Mouse (Mus musculus) forebrain, embryonic 10.5 days (tissue): ENCODE data around the gene Lsm2. TPM values are rescaled to one million over a fixed set of nuclear protein-coding genes. Genes with fewer than 3 reads are reported as not detected.
"Not testable (repeated sequence)": the region's sequence is repeated elsewhere in the genome, so short reads cannot be mapped to it uniquely, and the experiment has no call there.

ENCODE experiments used
- DNase-seq: peaks from one replicate; pipeline ENCODE4 v3.0.0-alpha.2; 2017; ENCODE audit warnings: low spot score; ENCODE audit errors: extremely low spot score
- H3K27ac ChIP-seq: fragments of 300-500 bp; sonication (generic); 2 replicates; pipeline ENCODE4 v1.5.1; 2016; ENCODE audit warnings: mild to moderate bottlenecking
- H3K27me3 ChIP-seq: fragments of 300-500 bp; sonication (generic); 2 replicates; pipeline ENCODE4 v1.6.1; 2016; ENCODE audit warnings: mild to moderate bottlenecking; ENCODE audit not compliant: poor library complexity, severe bottlenecking
- H3K36me3 ChIP-seq: fragments of 300-500 bp; sonication (generic); replicated peaks from 2 replicates; pipeline ENCODE4 v1.6.1; 2016; ENCODE audit warnings: mild to moderate bottlenecking, moderate library complexity
- H3K4me1 ChIP-seq: fragments of 300-500 bp; sonication (generic); 2 replicates; pipeline ENCODE4 v1.6.1; 2016
- H3K4me3 ChIP-seq: fragments of 300-500 bp; sonication (generic); 2 replicates; pipeline ENCODE4 v1.5.1; 2016; ENCODE audit warnings: mild to moderate bottlenecking, moderate library complexity
- H3K9me3 ChIP-seq: fragments of 300-500 bp; sonication (generic); 2 replicates; pipeline ENCODE4 v1.6.1; 2016; ENCODE audit warnings: mild to moderate bottlenecking, moderate library complexity
- WGBS: fragments of 180-500 bp; shearing (Covaris S2); methylation state at CpG from one replicate; pipeline ENCODE4 v1.1.7; 2016; 5-methylcytosine and 5-hydroxymethylcytosine counted together
- polyA plus RNA-seq: library from polyadenylated mRNA; unstranded; fragments of >200 nt; fragmentation: Nextera tagmentation; extraction: Ambion mirVana; gene quantifications from 2 replicates; pipeline ENCODE4 v1.2.1, GENCODE M21; 2016

The Lsm2 gene
- polyA plus RNA-seq, 1 experiment from 2014 or later = 363 TPM

GRCm38 (mm10) chr17:35023756-35024155 lies 42.1 kb downstream of the Lsm2 start:
- Histone ChIP-seq H3K9me3 (no peaks in the 10 kb centered on the region), H3K4me1 (peaks cover 60% of the 10 kb centered on the region), H3K27me3 (no peaks in the 10 kb centered on the region), H3K36me3 (no peaks in the 10 kb centered on the region), H3K4me3 (0 out of 2 replicates have a peak overlapping the region, but pooled peaks have one; percentile 10), H3K27ac (peak overlapping the region; percentile 66)
- DNase-seq = peak; percentile 14
- WGBS = 84% methylated on average over 4 of the region's 4 CpGs

DNA sequence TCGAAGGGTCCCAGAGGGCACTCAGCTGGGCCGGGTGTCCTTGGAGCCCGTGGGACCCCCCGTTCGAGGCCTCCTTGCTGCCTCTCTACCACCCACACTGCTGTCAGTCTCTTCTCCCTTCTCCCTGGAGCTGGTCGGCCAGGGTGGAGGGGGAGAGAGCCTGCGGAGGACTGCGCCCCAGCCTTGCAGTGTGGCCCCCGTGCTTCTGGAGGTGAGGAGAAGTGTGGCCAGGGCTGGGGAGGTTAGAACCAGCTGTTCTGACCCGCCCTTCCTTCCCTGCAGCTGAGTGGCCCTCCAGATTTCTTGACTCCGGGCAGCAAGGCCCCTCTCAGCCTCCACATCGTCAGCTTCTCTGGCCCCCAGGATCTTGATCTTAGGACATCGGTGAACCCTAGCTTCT lies 42.6 kb downstream of the Lsm2 start:
- 82% methylated on average over 13 of the region's 13 CpGs for WGBS
- H3K27ac ChIP-seq = peak overlapping the region; percentile 66
- peaks cover 63% of the 10 kb centered on the region for H3K4me1 ChIP-seq
- H3K9me3 ChIP-seq = no peaks in the 10 kb centered on the region
- H3K4me3 ChIP-seq = peak overlapping the region; percentile 10; the same call in 1 of the 2 replicates
- H3K36me3 ChIP-seq = no peaks in the 10 kb centered on the region
- peak; percentile 14 for DNase-seq
- no peaks in the 10 kb centered on the region for H3K27me3 ChIP-seq

GRCm38 (mm10) chr17:35024691-35025488 lies 43.2 kb downstream of the Lsm2 start:
- Histone ChIP-seq H3K27me3 (no peaks in the 10 kb centered on the region), H3K4me1 (peaks cover 68% of the 10 kb centered on the region), H3K9me3 (no peaks in the 10 kb centered on the region), H3K4me3 (no peak overlapping the region; the same call in 1 of the 2 replicates), H3K27ac (peak overlapping the region; percentile 66; the same call in 1 of the 2 replicates), H3K36me3 (no peaks in the 10 kb centered on the region)
- 61% methylated on average over 10 of the region's 10 CpGs for WGBS
- DNase-seq = no peak

GRCm38 (mm10) chr17:35026206-35026605 lies 44.5 kb downstream of the Lsm2 start:
- 84% methylated on average over 5 of the region's 5 CpGs for WGBS

DNA sequence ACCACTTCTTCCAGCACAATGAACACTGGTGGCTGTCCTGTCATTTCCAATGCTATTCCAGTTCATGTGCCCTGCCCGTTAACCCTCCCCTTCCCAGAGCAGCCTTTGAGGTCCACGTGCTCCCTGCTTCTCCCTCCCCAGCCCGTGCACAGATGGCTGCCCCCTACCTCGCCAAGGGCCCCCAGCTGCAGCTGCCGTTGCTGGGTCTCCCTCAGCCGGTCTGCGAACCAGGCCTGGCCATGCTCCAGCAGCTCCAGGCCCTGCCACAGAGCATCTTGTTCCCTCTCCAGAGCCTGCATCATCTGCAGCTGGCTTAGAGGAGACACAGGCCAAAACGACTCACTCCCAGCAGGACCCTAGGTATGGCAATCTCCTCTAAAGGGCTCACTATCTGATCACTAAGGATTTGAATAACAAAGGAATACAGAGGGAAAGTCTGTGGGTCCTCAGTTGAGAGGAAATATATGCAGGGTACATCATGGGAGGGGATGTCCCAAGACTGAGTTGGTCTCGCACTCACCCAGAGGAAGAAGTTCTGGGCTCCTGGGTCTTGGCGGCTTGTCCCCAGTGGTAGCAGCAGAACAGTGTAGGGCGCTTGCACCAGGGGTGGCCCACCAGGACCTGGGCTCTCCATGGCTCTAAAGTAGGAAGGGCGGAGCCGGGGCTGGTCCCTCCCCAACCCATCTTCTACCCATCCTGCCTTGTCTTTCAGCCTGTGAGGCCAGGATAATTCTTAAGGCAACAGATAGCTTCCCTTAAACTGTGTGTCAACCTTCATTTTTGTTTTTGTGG lies 45.8 kb downstream of the Lsm2 start, which contains the start of gene Sapcd1:
Gene Sapcd1, minus strand, starts transcription at position 740 of the 792 bp plus-strand sequence.
- peak within 1 kb of the TSS; percentile 28 for H3K4me3 ChIP-seq
- H3K9me3 ChIP-seq = no peaks in the 10 kb centered on the region
- H3K27me3 ChIP-seq = 0 out of 2 replicates have a peak, but pooled peaks cover 3% of the 10 kb centered on the region
- peak; percentile 19 for DNase-seq
- H3K36me3 ChIP-seq = no peaks in the 10 kb centered on the region
- 38% methylated on average over 13 of the region's 13 CpGs for WGBS
- peak within 1 kb of the TSS; percentile 80 for H3K27ac ChIP-seq
- peaks cover 60% of the 10 kb centered on the region for H3K4me1 ChIP-seq

More at GRCm38 (mm10) chr17:35026206-35026605, 44.5 kb downstream of the Lsm2 start:
- no peaks in the 10 kb centered on the region for H3K9me3 ChIP-seq
- H3K4me3 ChIP-seq = no peak overlapping the region
- peaks cover 69% of the 10 kb centered on the region for H3K4me1 ChIP-seq
- no peak for DNase-seq
- no peaks in the 10 kb centered on the region for H3K36me3 ChIP-seq
- no peaks in the 10 kb centered on the region for H3K27me3 ChIP-seq
- H3K27ac ChIP-seq = peak overlapping the region; percentile 58

DNA sequence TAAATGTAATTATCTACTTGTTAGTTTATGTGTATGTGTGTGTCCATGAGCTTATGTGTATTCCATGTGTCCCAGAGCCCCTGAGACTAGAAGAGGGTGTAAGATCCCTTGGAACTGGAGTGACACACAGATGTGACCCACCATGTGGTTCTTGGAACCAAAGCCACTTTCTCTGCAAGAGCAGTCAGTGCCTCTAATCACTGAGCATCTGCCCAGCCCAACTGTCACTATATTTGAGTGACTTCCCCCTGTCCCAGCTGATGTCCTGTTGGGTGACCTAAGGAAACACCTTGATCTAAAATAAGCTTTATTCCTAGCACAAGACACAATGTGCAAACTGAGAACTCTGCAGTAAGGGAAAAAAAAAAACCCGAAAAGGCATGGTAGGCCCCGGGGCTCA lies 46.7 kb downstream of the Lsm2 start:
- WGBS = 89% methylated on average over 2 of the region's 2 CpGs
- no peak overlapping the region for H3K27ac ChIP-seq
- no peak for DNase-seq

GRCm38 (mm10) chr17:35029691-35030532 lies 48.2 kb downstream of the Lsm2 start:
- H3K27me3 ChIP-seq = 0 out of 2 replicates have a peak, but pooled peaks cover 3% of the 10 kb centered on the region
- peaks cover 43% of the 10 kb centered on the region for H3K4me1 ChIP-seq
- H3K36me3 ChIP-seq = no peaks in the 10 kb centered on the region
- H3K4me3 ChIP-seq = peak overlapping the region; percentile 3; the same call in 1 of the 2 replicates
- DNase-seq = no peak
- 32% methylated on average over 19 of the region's 19 CpGs for WGBS
- peak overlapping the region; percentile 48 for H3K27ac ChIP-seq
- H3K9me3 ChIP-seq = no peaks in the 10 kb centered on the region

More for the DNA sequence above, 46.7 kb downstream of the Lsm2 start:
- H3K4me1 ChIP-seq = peaks cover 59% of the 10 kb centered on the region
- H3K36me3 ChIP-seq = no peaks in the 10 kb centered on the region
- 0 out of 2 replicates have a peak, but pooled peaks cover 3% of the 10 kb centered on the region for H3K27me3 ChIP-seq
- H3K9me3 ChIP-seq = no peaks in the 10 kb centered on the region
- H3K4me3 ChIP-seq = no peak overlapping the region

DNA sequence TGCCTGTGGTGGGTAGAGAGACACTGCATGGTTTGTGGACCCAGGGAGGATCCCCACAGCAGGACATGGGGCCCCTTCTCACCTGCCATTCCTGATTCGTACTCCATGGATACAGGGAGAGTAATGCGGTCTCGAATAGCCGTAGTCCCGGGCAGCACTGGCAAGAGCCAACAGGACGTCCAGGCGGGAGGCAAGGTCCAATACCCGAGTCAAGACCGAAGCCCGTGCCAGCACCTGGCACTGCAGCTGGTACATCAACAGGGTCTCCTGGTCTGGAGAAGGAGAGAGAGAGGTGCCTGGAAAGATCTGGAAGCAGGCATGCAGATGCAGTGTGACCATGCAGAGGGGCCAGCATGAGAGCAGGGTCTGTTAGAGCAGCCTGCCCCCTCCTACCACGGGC lies 49.6 kb downstream of the Lsm2 start:
- no peaks in the 10 kb centered on the region for H3K9me3 ChIP-seq
- DNase-seq = no peak
- no peaks in the 10 kb centered on the region for H3K36me3 ChIP-seq
- peaks cover 34% of the 10 kb centered on the region for H3K4me1 ChIP-seq
- H3K27ac ChIP-seq = no peak overlapping the region
- H3K4me3 ChIP-seq = no peak overlapping the region
- 92% methylated on average over 11 of the region's 11 CpGs for WGBS
- 0 out of 2 replicates have a peak, but pooled peaks cover 3% of the 10 kb centered on the region for H3K27me3 ChIP-seq

DNA sequence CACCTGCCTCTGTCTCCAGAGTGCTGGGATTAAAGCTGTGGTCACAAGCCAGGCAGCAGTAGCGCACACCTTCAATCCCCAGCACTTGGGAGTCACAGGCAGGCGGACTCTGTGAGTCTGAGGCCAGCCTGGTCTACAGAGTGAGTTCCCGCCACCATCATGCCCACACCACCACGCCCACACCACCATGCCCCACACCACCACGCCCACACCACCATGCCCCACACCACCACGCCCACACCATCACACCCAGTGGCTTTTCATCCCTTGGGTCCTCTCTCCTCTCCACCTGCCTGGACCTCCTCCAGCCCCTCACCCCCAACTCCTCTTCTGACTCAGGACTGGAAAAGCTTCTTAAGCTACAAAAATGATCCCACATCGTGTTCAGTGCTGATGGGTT lies 50.2 kb downstream of the Lsm2 start:
- Histone ChIP-seq H3K27ac (no peak overlapping the region), H3K4me3 (no peak overlapping the region), H3K4me1 (peaks cover 28% of the 10 kb centered on the region), H3K9me3 (no peaks in the 10 kb centered on the region), H3K27me3 (0 out of 2 replicates have a peak, but pooled peaks cover 3% of the 10 kb centered on the region), H3K36me3 (no peaks in the 10 kb centered on the region)
- no peak for DNase-seq
- WGBS = 91% methylated on average over 7 of the region's 7 CpGs

GRCm38 (mm10) chr17:35032323-35032870 lies 50.7 kb downstream of the Lsm2 start:
- no peaks in the 10 kb centered on the region for H3K9me3 ChIP-seq
- 0 out of 2 replicates have a peak, but pooled peaks cover 3% of the 10 kb centered on the region for H3K27me3 ChIP-seq
- no peaks in the 10 kb centered on the region for H3K36me3 ChIP-seq
- WGBS = 79% methylated on average over 8 of the region's 8 CpGs
- no peak for DNase-seq
- H3K4me1 ChIP-seq = peaks cover 23% of the 10 kb centered on the region
- H3K4me3 ChIP-seq = no peak overlapping the region
- no peak overlapping the region for H3K27ac ChIP-seq

DNA sequence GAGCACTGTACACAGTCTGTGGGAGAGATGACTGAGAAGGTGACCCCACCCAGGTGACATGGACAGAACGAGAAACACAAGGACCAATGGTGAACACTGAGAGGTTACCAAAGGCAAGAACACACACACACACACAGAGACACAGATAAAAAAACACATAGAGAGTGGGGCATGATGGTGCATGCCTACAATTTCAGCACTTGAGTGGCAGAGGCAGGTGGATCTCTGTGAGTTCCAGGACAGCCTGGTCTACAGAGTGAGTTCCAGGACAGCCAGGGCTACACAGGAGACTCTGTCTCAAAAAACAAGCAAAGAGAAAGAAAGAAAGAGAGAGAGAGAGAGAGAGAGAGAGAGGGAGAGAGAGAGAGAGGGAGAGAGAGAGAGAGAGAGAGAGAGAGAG lies 52.0 kb downstream of the Lsm2 start:
- not testable (repeated sequence) for H3K27me3 ChIP-seq, DNase-seq, H3K27ac ChIP-seq, H3K9me3 ChIP-seq, H3K4me3 ChIP-seq, H3K36me3 ChIP-seq
- H3K4me1 ChIP-seq = peaks cover 15% of the 10 kb centered on the region
- WGBS = 72% methylated on average over 1 of the region's 1 CpGs

GRCm38 (mm10) chr17:35034896-35035295 lies 53.2 kb downstream of the Lsm2 start:
- peaks cover 8% of the 10 kb centered on the region for H3K4me1 ChIP-seq

More at GRCm38 (mm10) chr17:35034896-35035295, 53.2 kb downstream of the Lsm2 start:
- 0 out of 2 replicates have a peak overlapping the region, but pooled peaks have one; percentile 11 for H3K27ac ChIP-seq
- WGBS = 84% methylated on average over 6 of the region's 6 CpGs
- H3K27me3 ChIP-seq = 0 out of 2 replicates have a peak, but pooled peaks cover 3% of the 10 kb centered on the region
- no peaks in the 10 kb centered on the region for H3K36me3 ChIP-seq
- no peak for DNase-seq
- no peaks in the 10 kb centered on the region for H3K9me3 ChIP-seq
- no peak overlapping the region for H3K4me3 ChIP-seq
